Mouse (Mus musculus): ENCODE measurements around the gene Nop16. TPM values are rescaled to one million over a fixed set of nuclear protein-coding genes. Genes with fewer than 3 reads are reported as not detected.

Gene Nop16
- polyA plus RNA-seq (2014; fragmentation: Illumina TruSeq; extraction: RNeasy Lipid Tissue Mini Kit (QIAGEN cat#74804)), result 17.8 TPM

DNA sequence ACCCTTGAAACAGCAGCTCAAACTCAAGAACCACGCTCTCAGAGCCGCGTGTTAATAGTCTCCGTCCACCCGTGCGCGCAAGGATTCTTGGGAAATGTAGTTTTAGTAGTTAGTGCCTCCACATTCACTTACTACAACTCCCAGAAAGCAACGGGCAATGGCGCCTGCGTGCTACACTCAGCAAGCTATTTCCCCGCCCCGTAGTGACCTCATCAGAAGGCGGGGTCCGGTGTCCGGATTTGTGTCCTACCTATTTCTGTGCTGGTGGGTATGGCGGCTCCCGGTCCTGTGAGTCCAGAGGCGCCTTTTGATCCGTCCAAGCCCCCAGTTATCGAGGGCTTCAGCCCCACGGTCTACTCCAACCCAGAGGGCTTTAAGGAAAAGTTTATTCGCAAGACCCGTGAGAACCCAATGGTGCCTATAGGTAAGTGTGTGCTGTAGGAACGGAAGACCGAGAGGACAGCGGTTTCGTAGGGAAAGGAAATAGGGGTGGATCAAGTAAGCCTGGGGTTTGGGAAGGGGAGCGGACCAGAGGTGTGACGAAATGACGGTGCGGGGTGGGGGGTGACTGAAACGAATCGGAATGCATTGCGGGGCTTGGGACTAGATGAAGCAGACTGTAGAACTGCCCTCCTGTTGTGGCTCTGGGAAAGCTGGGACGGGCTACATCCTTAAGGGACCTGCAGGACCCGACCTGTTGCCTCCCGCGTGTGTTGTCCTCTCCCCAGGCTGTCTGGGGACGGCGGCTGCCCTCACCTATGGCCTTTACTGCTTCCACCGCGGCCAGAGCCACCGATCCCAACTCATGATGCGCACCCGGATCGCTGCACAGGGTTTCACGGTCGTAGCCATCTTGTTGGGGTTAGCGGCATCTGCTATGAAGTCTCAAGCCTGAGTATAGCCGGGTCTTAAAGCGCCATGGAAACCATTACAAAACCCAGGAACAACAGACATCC is at the start of gene Nop16, which contains the start of gene Higd2a:
Gene Nop16, minus strand, starts transcription at position 95 of the 956 bp plus-strand sequence.
Gene Higd2a, plus strand, starts transcription at position 212 of the 956 bp plus-strand sequence.

DNA sequence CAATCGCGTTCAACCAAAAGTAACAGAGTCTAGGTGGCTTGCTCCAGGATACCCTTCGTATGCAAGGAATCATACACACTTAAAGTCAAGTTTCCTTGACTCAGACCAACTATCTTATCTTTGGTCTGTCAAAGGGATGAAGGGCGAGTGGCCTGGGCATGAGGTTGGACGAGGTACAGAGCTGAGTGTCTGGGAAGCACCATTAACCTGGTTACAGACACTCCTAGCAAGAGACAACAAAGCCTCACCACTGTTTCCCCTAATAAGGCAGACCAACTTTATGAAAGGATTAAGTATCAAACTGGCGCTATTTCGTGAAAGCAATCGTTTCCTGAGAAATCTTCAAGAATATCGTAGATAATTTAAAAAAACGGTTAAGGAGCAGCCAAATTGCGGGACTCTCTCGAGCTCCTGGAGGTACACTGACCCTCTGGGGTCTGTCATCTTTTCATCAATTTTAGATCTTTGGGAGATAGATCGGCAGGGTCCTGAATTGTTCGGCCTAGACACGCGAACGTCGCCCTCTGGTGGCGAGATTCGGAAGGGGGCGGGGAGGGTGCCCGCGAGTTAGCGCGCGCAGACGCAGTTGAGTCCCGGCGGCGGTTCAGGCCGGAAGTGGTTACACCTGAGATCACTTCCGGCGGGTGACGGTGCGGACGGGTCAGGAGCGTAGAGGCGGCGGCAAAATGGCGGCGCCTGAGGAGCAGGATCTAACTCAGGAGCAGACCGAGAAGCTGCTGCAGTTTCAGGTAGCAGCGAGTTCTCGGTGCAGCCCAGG is 31.5 kb upstream of the Nop16 start, which contains the start of gene Faf2:
Gene Faf2, plus strand, starts transcription at position 630 of the 778 bp plus-strand sequence.

DNA sequence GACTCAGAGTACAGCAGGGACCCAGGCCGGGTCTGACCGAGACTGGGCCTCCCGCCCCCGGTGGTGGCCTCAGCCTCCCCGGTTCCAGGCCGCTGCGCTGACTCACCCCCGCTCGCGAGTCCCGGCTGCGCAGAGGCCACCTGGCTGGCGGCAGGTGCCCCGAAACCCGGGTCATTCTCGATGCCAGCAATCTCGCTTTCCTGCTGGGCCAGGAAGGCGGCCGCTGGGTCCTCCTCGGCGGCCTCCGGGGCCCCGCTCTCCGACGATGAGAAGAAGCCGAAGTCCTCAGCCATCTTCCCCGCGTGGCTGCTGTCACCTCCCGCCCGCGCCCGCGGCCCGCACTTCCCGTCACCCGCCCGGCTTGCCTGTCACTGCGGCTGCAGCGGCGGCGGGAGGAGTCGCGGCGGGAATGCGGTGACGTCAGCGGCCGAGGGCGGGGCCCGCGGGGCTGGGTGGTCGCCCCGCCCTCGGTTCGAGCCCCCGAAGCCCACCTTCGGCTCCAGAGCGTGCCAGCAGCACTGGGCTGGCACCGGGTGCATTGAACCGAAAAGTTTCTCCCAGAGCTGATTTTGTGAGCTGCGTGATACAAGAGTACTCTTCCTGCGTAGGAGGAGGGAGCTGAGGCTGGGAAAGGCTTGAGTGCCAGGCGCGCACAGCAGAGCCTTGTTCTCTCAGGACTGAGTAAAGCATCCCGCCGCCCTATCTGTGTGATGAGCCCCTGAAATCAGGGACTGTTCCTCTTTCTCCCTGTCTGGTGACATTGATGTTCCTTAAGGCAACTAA is 21.3 kb upstream of the Nop16 start, which contains the start of gene Cltb:
Gene Cltb, minus strand, starts transcription at position 373 of the 783 bp plus-strand sequence.

DNA sequence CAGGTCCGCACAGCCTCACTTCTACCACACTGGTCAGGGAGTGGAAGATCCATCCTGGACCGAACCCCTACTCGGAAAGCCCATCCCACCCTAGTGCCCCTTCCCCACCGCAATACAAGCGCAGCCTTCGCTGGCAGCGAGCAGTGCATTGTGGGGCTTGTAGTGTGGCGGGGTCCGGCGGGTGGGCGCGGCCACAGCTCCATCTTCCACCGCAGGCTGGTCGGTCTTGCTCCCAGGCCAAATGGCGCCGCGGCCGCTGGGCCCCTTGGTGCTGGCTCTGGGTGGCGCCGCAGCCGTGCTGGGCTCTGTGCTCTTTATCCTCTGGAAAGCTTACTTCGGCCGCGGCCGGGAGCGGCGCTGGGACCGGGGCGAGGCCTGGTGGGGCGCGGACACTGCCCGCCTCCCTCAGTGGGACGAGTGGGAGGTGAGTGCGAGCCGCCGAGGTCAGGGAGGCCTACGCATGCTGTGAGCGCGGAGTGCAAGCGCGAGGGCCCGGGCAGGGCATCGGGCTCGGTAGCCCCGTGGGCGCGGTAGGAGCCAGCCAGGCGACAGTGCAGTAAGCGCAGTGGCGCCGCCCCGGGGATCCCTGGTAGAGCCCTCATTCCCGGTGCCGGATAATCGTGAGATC is 14.9 kb downstream of the Nop16 start, which contains the start of gene Arl10:
Gene Arl10, plus strand, starts transcription at position 162 of the 628 bp plus-strand sequence.

DNA sequence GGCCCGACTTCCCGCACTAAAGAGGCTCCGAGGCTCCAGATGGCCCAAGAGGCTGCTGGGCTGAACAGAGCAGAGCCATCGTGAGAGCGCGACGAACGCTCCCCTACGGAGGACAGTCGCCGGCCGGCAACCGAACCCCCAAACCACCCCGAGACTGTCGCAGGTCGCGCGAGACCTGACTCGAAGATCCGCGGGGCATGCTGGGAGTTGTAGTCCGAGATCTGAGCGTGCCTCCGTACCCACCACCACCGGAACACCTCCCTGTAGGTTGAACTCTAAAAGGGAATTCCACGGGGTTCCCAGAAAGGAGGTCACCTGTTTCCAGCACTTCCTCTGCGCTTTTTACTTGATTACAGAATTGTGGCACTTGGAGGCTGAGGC is 24.7 kb downstream of the Nop16 start, which contains the start of gene 4833439L19Rik:
Gene 4833439L19Rik, minus strand, starts transcription at position 235 of the 381 bp plus-strand sequence.

Other genes starting within 250 kb of the Nop16 start
- gene Cplx2, start 218.7 kb downstream of the Nop16 start, polyA plus RNA-seq (2014; fragmentation: Illumina TruSeq; extraction: RNeasy Lipid Tissue Mini Kit (QIAGEN cat#74804)), result 17.0 TPM
- gene Thoc3, start 121.2 kb downstream of the Nop16 start, polyA plus RNA-seq (2014; fragmentation: Illumina TruSeq; extraction: RNeasy Lipid Tissue Mini Kit (QIAGEN cat#74804)), result 7.2 TPM
- gene Simc1, start 86.3 kb downstream of the Nop16 start, polyA plus RNA-seq (2014; fragmentation: Illumina TruSeq; extraction: RNeasy Lipid Tissue Mini Kit (QIAGEN cat#74804)), result 15.9 TPM
- gene 4833439L19Rik, start 24.7 kb downstream of the Nop16 start, polyA plus RNA-seq (2014; fragmentation: Illumina TruSeq; extraction: RNeasy Lipid Tissue Mini Kit (QIAGEN cat#74804)), result 78.5 TPM
- gene Arl10, start 15.1 kb downstream of the Nop16 start, polyA plus RNA-seq (2014; fragmentation: Illumina TruSeq; extraction: RNeasy Lipid Tissue Mini Kit (QIAGEN cat#74804)), result 2.2 TPM
- gene Higd2a, start 117 bp upstream of the Nop16 start, polyA plus RNA-seq (2014; fragmentation: Illumina TruSeq; extraction: RNeasy Lipid Tissue Mini Kit (QIAGEN cat#74804)), result 5.9 TPM
- gene Cltb, start 21.3 kb upstream of the Nop16 start, polyA plus RNA-seq (2014; fragmentation: Illumina TruSeq; extraction: RNeasy Lipid Tissue Mini Kit (QIAGEN cat#74804)), result 5.4 TPM
- 40.4 TPM for gene Faf2, start 31.7 kb upstream of the Nop16 start, polyA plus RNA-seq (2014; fragmentation: Illumina TruSeq; extraction: RNeasy Lipid Tissue Mini Kit (QIAGEN cat#74804))
- 30.2 TPM for gene Rnf44, start 103.8 kb upstream of the Nop16 start, polyA plus RNA-seq (2014; fragmentation: Illumina TruSeq; extraction: RNeasy Lipid Tissue Mini Kit (QIAGEN cat#74804))
- not detected for gene Cdhr2, start 111.4 kb upstream of the Nop16 start, polyA plus RNA-seq (2014; fragmentation: Illumina TruSeq; extraction: RNeasy Lipid Tissue Mini Kit (QIAGEN cat#74804))
- not detected for gene Gprin1, start 159.8 kb upstream of the Nop16 start, polyA plus RNA-seq (2014; fragmentation: Illumina TruSeq; extraction: RNeasy Lipid Tissue Mini Kit (QIAGEN cat#74804))
- not detected for gene Sncb, start 176.5 kb upstream of the Nop16 start, polyA plus RNA-seq (2014; fragmentation: Illumina TruSeq; extraction: RNeasy Lipid Tissue Mini Kit (QIAGEN cat#74804))
- 8.2 TPM for gene Eif4e1b, start 193.9 kb upstream of the Nop16 start, polyA plus RNA-seq (2014; fragmentation: Illumina TruSeq; extraction: RNeasy Lipid Tissue Mini Kit (QIAGEN cat#74804))
- 1.3 TPM for gene Tspan17, start 199.3 kb upstream of the Nop16 start, polyA plus RNA-seq (2014; fragmentation: Illumina TruSeq; extraction: RNeasy Lipid Tissue Mini Kit (QIAGEN cat#74804))